Mouse (Mus musculus) bone marrow, adult 2 months (tissue): ENCODE data around the gene Mfsd2a. TPM values are rescaled to one million over a fixed set of nuclear protein-coding genes. Genes with fewer than 3 reads are reported as not detected.

Experiments
- H3K27ac ChIP-seq: fragments of 200-500 bp; 2 replicates; pipeline ENCODE4 v1.5.1; 2012; ENCODE audit warnings: low read depth, mild to moderate bottlenecking, control low read depth, inconsistent platforms, low read length; ENCODE audit not compliant: control insufficient read depth, poor library complexity, insufficient read depth
- H3K4me1 ChIP-seq: fragments of 200-500 bp; 2 replicates; pipeline ENCODE4 v1.6.1; 2011; ENCODE audit warnings: low read length; ENCODE audit not compliant: control insufficient read depth, insufficient read depth
- H3K4me3 ChIP-seq: fragments of 200-500 bp; replicated peaks from 2 replicates; pipeline ENCODE3; 2011; ENCODE audit warnings: mild to moderate bottlenecking, low read depth, low read length, control low read depth; ENCODE audit not compliant: control insufficient read depth
- CTCF ChIP-seq: fragments of 200-500 bp; IDR thresholded peaks from 2 replicates; pipeline ENCODE4 v1.5.1; 2011; ENCODE audit warnings: low read length, control low read depth; ENCODE audit not compliant: control insufficient read depth, insufficient read depth
- POLR2A ChIP-seq: fragments of 200-500 bp; IDR thresholded peaks from 2 replicates; pipeline ENCODE4 v1.6.1; 2011; ENCODE audit warnings: low read depth, mild to moderate bottlenecking, control low read depth, low read length, borderline replicate concordance; ENCODE audit not compliant: control insufficient read depth
- WGBS: fragments of 180-500 bp; shearing (Covaris S2); methylation state at CpG from one replicate; pipeline ENCODE4 v1.1.7; 2018; 5-methylcytosine and 5-hydroxymethylcytosine counted together
- polyA plus RNA-seq: library from polyadenylated mRNA; stranded (reverse); fragments of >200 nt; gene quantifications from 2 replicates; pipeline ENCODE4 v1.2.4, GENCODE M21; 2011; ENCODE audit warnings: low replicate concordance; ENCODE audit not compliant: missing spikeins, insufficient read depth, insufficient read length

The Mfsd2a gene
- polyA plus RNA-seq, 1 experiment = not detected

DNA sequence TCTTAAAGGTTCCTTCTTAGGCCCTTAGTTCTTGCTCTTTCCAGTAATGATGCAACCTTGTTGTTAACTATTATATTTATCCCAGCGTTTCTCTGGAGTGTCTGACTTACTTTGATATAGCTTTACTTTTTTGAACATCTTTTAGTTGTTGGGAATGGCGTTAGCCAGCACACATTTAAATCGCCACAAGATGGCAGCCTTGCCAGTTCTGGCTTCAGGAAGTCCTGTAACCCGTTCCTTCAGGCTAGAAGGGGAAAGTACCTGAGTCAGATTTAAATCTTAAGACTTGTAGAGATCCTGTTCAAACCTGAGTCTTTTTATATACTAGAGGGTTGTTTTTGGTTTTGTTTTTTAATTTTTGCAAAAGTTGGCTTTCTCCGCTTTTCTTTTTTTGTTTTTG, 62.7 kb downstream of the Mfsd2a start:
- no peak overlapping the region for H3K27ac ChIP-seq
- peaks cover 3% of the 10 kb centered on the region; the same call in 1 of the 2 replicates for H3K4me1 ChIP-seq
- no peak for TF ChIP-seq POLR2A
- peak; percentile 69 for TF ChIP-seq CTCF
- 13% methylated on average over 5 of the region's 5 CpGs for WGBS
- no peak overlapping the region for H3K4me3 ChIP-seq

DNA sequence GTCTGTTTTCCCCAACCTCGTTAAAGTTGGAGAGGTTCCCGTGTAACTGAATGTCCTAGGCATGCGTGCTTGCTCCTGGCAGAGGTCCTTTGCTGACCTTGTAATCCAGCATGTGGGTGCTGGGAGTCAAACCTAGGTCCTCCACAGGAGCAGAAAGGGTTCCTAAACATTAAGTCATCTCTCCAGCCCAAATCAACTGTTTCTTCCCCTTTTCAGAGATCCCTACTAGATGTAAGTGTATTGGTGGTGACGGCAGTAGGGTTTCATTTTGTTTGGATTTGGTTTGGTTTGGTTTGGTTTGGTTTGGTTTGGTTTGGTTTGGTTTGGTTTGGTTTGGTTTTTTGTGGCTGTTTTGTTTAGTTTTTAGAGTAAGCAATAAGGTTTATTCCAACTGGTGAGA, 63.2 kb downstream of the Mfsd2a start:
- H3K4me3 ChIP-seq = no peak overlapping the region
- TF ChIP-seq CTCF = no peak
- TF ChIP-seq POLR2A = no peak
- H3K27ac ChIP-seq = no peak overlapping the region
- peaks cover 3% of the 10 kb centered on the region; the same call in 1 of the 2 replicates for H3K4me1 ChIP-seq
- WGBS = 54% methylated on average over 4 of the region's 4 CpGs

Other genes with a start within 250 kb of the Mfsd2a start
- gene Ppt1, start 124.9 kb downstream of the Mfsd2a start, polyA plus RNA-seq = 13.0 and 21.9 TPM in 2 replicates
- gene Cap1, start 75.1 kb downstream of the Mfsd2a start, polyA plus RNA-seq = 213 and 346 TPM in 2 replicates
- gene Mycl, start 34.5 kb upstream of the Mfsd2a start, polyA plus RNA-seq = 0.40 and 0.60 TPM in 2 replicates
- 7.3 and 12.3 TPM in 2 replicates for gene Trit1, start 55.4 kb upstream of the Mfsd2a start, polyA plus RNA-seq
- not detected in 2 replicates for gene Bmp8b, start 144.0 kb upstream of the Mfsd2a start, polyA plus RNA-seq
- gene Oxct2b, start 155.1 kb upstream of the Mfsd2a start, polyA plus RNA-seq = 0.56 TPM in 1 of 2 replicates, not detected in the other
- gene Ppie, start 178.8 kb upstream of the Mfsd2a start, polyA plus RNA-seq = 23.6 and 30.0 TPM in 2 replicates
- not detected in 2 replicates for gene Hpcal4, start 222.0 kb upstream of the Mfsd2a start, polyA plus RNA-seq
- gene Nt5c1a, start 240.3 kb upstream of the Mfsd2a start, polyA plus RNA-seq = not detected in 2 replicates